Mouse (Mus musculus) heart, postnatal 0 days (tissue): ENCODE results near the gene Pea15a. TPM values are rescaled to one million over a fixed set of nuclear protein-coding genes. Genes with fewer than 3 reads are reported as not detected.

Source experiments
- ATAC-seq: fragments of 200-750 bp; cut with Nextera tagmentation; 2 replicates; pipeline ENCODE4 v1.8.0; 2017; ENCODE audit warnings: low read depth, moderate number of reproducible peaks, moderate library complexity; ENCODE audit not compliant: insufficient read depth
- DNase-seq: peaks from one replicate; pipeline ENCODE4 v3.0.0-alpha.2; 2016; ENCODE audit warnings: low spot score
- H3K27ac ChIP-seq: fragments of 300-500 bp; sonication (generic); 2 replicates; pipeline ENCODE4 v1.5.1; 2014; ENCODE audit warnings: low read depth, mild to moderate bottlenecking
- H3K27me3 ChIP-seq: fragments of 300-500 bp; sonication (generic); 2 replicates; pipeline ENCODE4 v1.6.1; 2014; ENCODE audit warnings: low read length, mixed read lengths; ENCODE audit not compliant: control insufficient read depth, insufficient read depth
- H3K36me3 ChIP-seq: fragments of 300-500 bp; sonication (generic); replicated peaks from 2 replicates; pipeline ENCODE4 v1.6.1; 2014; ENCODE audit warnings: low read length, mixed read lengths; ENCODE audit not compliant: control insufficient read depth, insufficient read depth
- H3K4me1 ChIP-seq: fragments of 300-500 bp; sonication (generic); 2 replicates; pipeline ENCODE4 v1.6.1; 2014; ENCODE audit warnings: antibody characterized with exemption; ENCODE audit not compliant: control insufficient read depth, insufficient read depth
- H3K4me2 ChIP-seq: fragments of 300-500 bp; sonication (generic); 2 replicates; pipeline ENCODE4 v1.6.1; 2014; ENCODE audit warnings: low read depth, mild to moderate bottlenecking, low read length, moderate library complexity
- H3K4me3 ChIP-seq: fragments of 300-500 bp; sonication (generic); 2 replicates; pipeline ENCODE4 v1.5.1; 2014; ENCODE audit warnings: low read depth, low read length
- H3K9ac ChIP-seq: fragments of 300-500 bp; sonication (generic); replicated peaks from 2 replicates; pipeline ENCODE4 v1.6.1; 2014; ENCODE audit warnings: low read depth, low read length, mixed read lengths
- H3K9me3 ChIP-seq: fragments of 300-500 bp; sonication (generic); replicated peaks from 2 replicates; pipeline ENCODE4 v1.6.1; 2016; ENCODE audit warnings: low read length; ENCODE audit not compliant: control insufficient read depth
- CTCF ChIP-seq: IDR thresholded peaks from 2 replicates; pipeline ENCODE4 v1.5.1; 2016; ENCODE audit warnings: antibody characterized with exemption, control low read depth, low read depth
- EP300 ChIP-seq: IDR thresholded peaks from 2 replicates; pipeline ENCODE4 v1.6.1; 2016; ENCODE audit warnings: antibody characterized with exemption, low read depth
- WGBS: fragments of 180-500 bp; shearing (Covaris S2); extraction: QIAGEN DNeasy Blood & Tissue Kit; methylation state at CpG from one replicate; pipeline ENCODE4 v1.1.7; 2014; 5-methylcytosine and 5-hydroxymethylcytosine counted together
- polyA plus RNA-seq: library from polyadenylated mRNA; unstranded; fragments of >200 nt; fragmentation: Nextera tagmentation; extraction: Ambion mirVana; gene quantifications from 2 replicates; pipeline ENCODE4 v1.2.1, GENCODE M21; 2015
- total RNA-seq: library from RNA; depleted of rRNA; stranded (reverse); fragments of >200 nt; gene quantifications from 2 replicates; pipeline ENCODE4 v1.2.3, GENCODE M21; 2014; ENCODE audit warnings: low replicate concordance

The Pea15a gene
- total and polyA plus RNA-seq, 2 experiments from 2014 or later, result 99.3 to 105 TPM

GRCm38 (mm10) chr1:172204033-172204813 is 2.4 kb downstream of the Pea15a start:
- WGBS, result 26% methylated on average over 9 of the region's 9 CpGs
- no peak overlapping the region for H3K4me3 ChIP-seq
- no peak for ATAC-seq
- H3K4me1 ChIP-seq, result peaks cover 55% of the 10 kb centered on the region
- H3K4me2 ChIP-seq, result peak overlapping the region; percentile 81
- H3K27me3 ChIP-seq, result no peaks in the 10 kb centered on the region
- peaks cover 20% of the 10 kb centered on the region for H3K36me3 ChIP-seq
- no peaks in the 10 kb centered on the region for H3K9me3 ChIP-seq
- no peak for DNase-seq
- H3K27ac ChIP-seq, result peak overlapping the region; percentile 95
- TF ChIP-seq CTCF, result no peak
- no peak for TF ChIP-seq EP300
- 0 out of 2 replicates have a peak overlapping the region, but pooled peaks have one; percentile 5 for H3K9ac ChIP-seq

GRCm38 (mm10) chr1:172203566-172203965 is 3.0 kb downstream of the Pea15a start:
- Histone ChIP-seq H3K27ac (peak overlapping the region; percentile 95), H3K27me3 (no peaks in the 10 kb centered on the region), H3K36me3 (peaks cover 26% of the 10 kb centered on the region), H3K9me3 (no peaks in the 10 kb centered on the region), H3K4me1 (peaks cover 55% of the 10 kb centered on the region), H3K4me3 (no peak overlapping the region), H3K4me2 (peak overlapping the region; percentile 81), H3K9ac (0 out of 2 replicates have a peak overlapping the region, but pooled peaks have one; percentile 5)
- ATAC-seq (no peak), DNase-seq (no peak)
- WGBS, result 13% methylated on average over 4 of the region's 4 CpGs
- TF ChIP-seq EP300 (no peak), CTCF (no peak)

- ATAC-seq (no peak), DNase-seq (no peak)
- H3K4me1 ChIP-seq, result peaks cover 55% of the 10 kb centered on the region
- H3K4me2 ChIP-seq, result peak overlapping the region; percentile 81
- no peaks in the 10 kb centered on the region for H3K9me3 ChIP-seq
- H3K27ac ChIP-seq, result peak overlapping the region; percentile 95
- 34% methylated on average over 2 of the region's 2 CpGs for WGBS
- 0 out of 2 replicates have a peak overlapping the region, but pooled peaks have one; percentile 32 for H3K9ac ChIP-seq
- no peaks in the 10 kb centered on the region for H3K27me3 ChIP-seq
- TF ChIP-seq EP300 (no peak), CTCF (no peak)
- peaks cover 31% of the 10 kb centered on the region for H3K36me3 ChIP-seq
- no peak overlapping the region for H3K4me3 ChIP-seq
Observed at GRCm38 (mm10) chr1:172202894-172203522, 3.6 kb downstream of the Pea15a start.

- Histone ChIP-seq H3K4me2 (peak overlapping the region; percentile 36), H3K4me3 (0 out of 2 replicates have a peak overlapping the region, but pooled peaks have one; percentile 3), H3K27ac (peak overlapping the region; percentile 95), H3K36me3 (peaks cover 39% of the 10 kb centered on the region), H3K27me3 (no peaks in the 10 kb centered on the region), H3K4me1 (peaks cover 55% of the 10 kb centered on the region), H3K9me3 (no peaks in the 10 kb centered on the region), H3K9ac (peak overlapping the region; percentile 32)
- no peak for DNase-seq
- TF ChIP-seq EP300 (no peak), CTCF (no peak)
- ATAC-seq, result no peak
- 16% methylated on average over 14 of the region's 14 CpGs for WGBS
Observed at GRCm38 (mm10) chr1:172201967-172202880, 4.4 kb downstream of the Pea15a start.

- Histone ChIP-seq H3K27ac (peak overlapping the region; percentile 52), H3K36me3 (peaks cover 51% of the 10 kb centered on the region), H3K4me1 (peaks cover 49% of the 10 kb centered on the region), H3K4me3 (no peak overlapping the region), H3K27me3 (no peaks in the 10 kb centered on the region), H3K9ac (no peak overlapping the region), H3K4me2 (no peak overlapping the region), H3K9me3 (no peaks in the 10 kb centered on the region)
- 32% methylated on average over 7 of the region's 7 CpGs for WGBS
- no peak for TF ChIP-seq CTCF
- TF ChIP-seq EP300, result no peak
- peak; percentile 30 for ATAC-seq
- DNase-seq, result no peak
Observed at GRCm38 (mm10) chr1:172200871-172201447, 5.6 kb downstream of the Pea15a start.
